In genomic region chr6:23248313-23249052, GRCm38 (mm10) we compare ENCODE assay signal across 10 mouse cellular contexts. TPM values are rescaled to one million over a fixed set of nuclear protein-coding genes. Genes with fewer than 3 reads are reported as not detected.
DNase-seq lines count a peak whose midpoint lies in the region; ATAC-seq lines count a peak whose summit lies in the region.
"Had no signal": no experiment of that assay in that cellular context is flagged by ENCODE, and none has a peak within 500 bp of the region (broad histone marks: within the 10 kb centered on the region; RNA-seq: fewer than 3 reads in every experiment).

Fezf1 (minus strand) TSS chr6:23248362.

- no peak for ATAC-seq in heart, embryonic 13.5 days (ENCODE audit: extremely low read depth, insufficient number of reproducible peaks, low FRiP score, low TSS enrichment)
- no peak for ATAC-seq in hindbrain, embryonic 12.5 days (ENCODE audit: low FRiP score)
- 0 out of 2 replicates have a peak, but pooled peaks have one; percentile 1 for ATAC-seq in midbrain, embryonic 12.5 days (ENCODE audit: low FRiP score, low read depth)
- ATAC-seq in activated CD4-positive, CD25-positive, alpha-beta regulatory T cell, adult 4 months, result no peak

- WGBS in heart, embryonic 13.5 days, result under 1% methylated on average over 31 of the region's 31 CpGs
- WGBS in hindbrain, embryonic 12.5 days, result under 1% methylated on average over 31 of the region's 31 CpGs
- under 1% methylated on average over 31 of the region's 31 CpGs for WGBS in midbrain, embryonic 12.5 days

- no peak within 1 kb of the TSS for H3K9ac ChIP-seq in heart, embryonic 13.5 days
- H3K9ac ChIP-seq in hindbrain, embryonic 12.5 days, result peak within 1 kb of the TSS; percentile 36; the same call in 1 of the 2 replicates
- H3K9ac ChIP-seq in midbrain, embryonic 12.5 days (replicated peaks), result peak within 1 kb of the TSS; percentile 47; the same call in 1 of the 2 replicates

- DNase-seq in heart, postnatal 14 days, result no peak
- DNase-seq in R1 (ENCODE audit: low read depth, low spot score), result peak; percentile 84
- DNase-seq in layer of hippocampus, postnatal 25 days (ENCODE audit: extremely low spot score in 1 of 2, low spot score in 1 of 2), result no peak
- DNase-seq in right cerebral cortex, postnatal 36 days (ENCODE audit: low spot score in 2 of 2), result no peak
- DNase-seq: heart, postnatal 4 days had no signal

- H3K36me3 ChIP-seq in heart, embryonic 13.5 days, result no peaks in the 10 kb centered on the region
- H3K36me3 ChIP-seq in hindbrain, embryonic 12.5 days, result no peaks in the 10 kb centered on the region
- no peaks in the 10 kb centered on the region for H3K36me3 ChIP-seq in midbrain, embryonic 12.5 days

- H3K9me3 ChIP-seq in heart, embryonic 13.5 days, result no peaks in the 10 kb centered on the region
- H3K9me3 ChIP-seq in hindbrain, embryonic 12.5 days (replicated peaks), result no peaks in the 10 kb centered on the region
- no peaks in the 10 kb centered on the region for H3K9me3 ChIP-seq in midbrain, embryonic 12.5 days

- peak within 1 kb of the TSS; percentile 76 for H3K4me2 ChIP-seq in heart, embryonic 13.5 days
- H3K4me2 ChIP-seq in hindbrain, embryonic 12.5 days (replicated peaks), result peak within 1 kb of the TSS; percentile 62
- H3K4me2 ChIP-seq in midbrain, embryonic 12.5 days (replicated peaks), result peak within 1 kb of the TSS; percentile 55

- peaks cover 29% of the 10 kb centered on the region for H3K4me1 ChIP-seq in heart, embryonic 13.5 days
- peaks cover 18% of the 10 kb centered on the region for H3K4me1 ChIP-seq in hindbrain, embryonic 12.5 days
- H3K4me1 ChIP-seq in midbrain, embryonic 12.5 days, result peaks cover 18% of the 10 kb centered on the region

- H3K27me3 ChIP-seq in heart, embryonic 13.5 days (replicated peaks), result peaks cover 93% of the 10 kb centered on the region
- peaks cover 85% of the 10 kb centered on the region for H3K27me3 ChIP-seq in hindbrain, embryonic 12.5 days
- H3K27me3 ChIP-seq in midbrain, embryonic 12.5 days, result peaks cover 86% of the 10 kb centered on the region

- peak within 1 kb of the TSS; percentile 53 for H3K4me3 ChIP-seq in heart, embryonic 13.5 days
- peak within 1 kb of the TSS; percentile 36 for H3K4me3 ChIP-seq in hindbrain, embryonic 12.5 days
- peak within 1 kb of the TSS; percentile 45 for H3K4me3 ChIP-seq in midbrain, embryonic 12.5 days

- H3K27ac ChIP-seq in heart, embryonic 13.5 days (replicated peaks), result no peak within 1 kb of the TSS
- no peak within 1 kb of the TSS for H3K27ac ChIP-seq in hindbrain, embryonic 12.5 days
- peak within 1 kb of the TSS; percentile 54; the same call in 1 of the 2 replicates for H3K27ac ChIP-seq in midbrain, embryonic 12.5 days (replicated peaks)

- intact Hi-C loops in heart, postnatal 14 days (cut with DNase I), result no loop called here

RNA-seq across cellular contexts. Expression of gene Fezf1, which starts in this region (rescaled TPM):
- 0.06 TPM in 1 of 2 replicates, not detected in the other for polyA plus RNA-seq in heart, embryonic 13.5 days (2015; fragmentation: Nextera tagmentation; extraction: Ambion mirVana)
- total RNA-seq in heart, postnatal 14 days (2021), result not detected
- 0.16 and 0.26 TPM in 2 replicates for polyA plus RNA-seq in hindbrain, embryonic 12.5 days (2016; fragmentation: Nextera tagmentation; extraction: Ambion mirVana)
- polyA plus RNA-seq in midbrain, embryonic 12.5 days (2016; fragmentation: Nextera tagmentation; extraction: Ambion mirVana), result 0.73 and 4.5 TPM in 2 replicates
- not detected for total RNA-seq in layer of hippocampus, postnatal 25 days (2021)
- polyA plus RNA-seq in activated CD4-positive, CD25-positive, alpha-beta regulatory T cell, adult 4 months (2017; shearing (Covaris generic)), result not detected
- total RNA-seq: heart, postnatal 4 days had no signal
- polyA plus RNA-seq: C2C12 had no signal
